Mouse (Mus musculus) liver, embryonic 12.5 days (tissue): ENCODE measurements around the gene Slc25a1. TPM values are rescaled to one million over a fixed set of nuclear protein-coding genes. Genes with fewer than 3 reads are reported as not detected.

Experiments
- ATAC-seq: fragments of 200-750 bp; cut with Nextera tagmentation; 2 replicates; pipeline ENCODE4 v1.8.0; 2017; ENCODE audit warnings: moderate number of reproducible peaks, mild to moderate bottlenecking, moderate library complexity
- H3K27ac ChIP-seq: fragments of 300-500 bp; sonication (generic); 2 replicates; pipeline ENCODE4 v1.5.1; 2016; ENCODE audit warnings: mild to moderate bottlenecking
- H3K27me3 ChIP-seq: fragments of 300-500 bp; sonication (generic); replicated peaks from 2 replicates; pipeline ENCODE4 v1.6.1; 2016; ENCODE audit warnings: mild to moderate bottlenecking, moderate library complexity
- H3K36me3 ChIP-seq: fragments of 300-500 bp; sonication (generic); 2 replicates; pipeline ENCODE4 v1.6.1; 2016; ENCODE audit warnings: mild to moderate bottlenecking, moderate library complexity
- H3K4me1 ChIP-seq: fragments of 300-500 bp; sonication (generic); 2 replicates; pipeline ENCODE4 v1.6.1; 2016
- H3K4me2 ChIP-seq: fragments of 300-500 bp; sonication (generic); 2 replicates; pipeline ENCODE4 v1.6.1; 2016; ENCODE audit warnings: mild to moderate bottlenecking, moderate library complexity
- H3K4me3 ChIP-seq: fragments of 300-500 bp; sonication (generic); 2 replicates; pipeline ENCODE4 v1.5.1; 2016; ENCODE audit warnings: mild to moderate bottlenecking, moderate library complexity
- H3K9ac ChIP-seq: fragments of 300-500 bp; sonication (generic); 2 replicates; pipeline ENCODE4 v1.6.1; 2016; ENCODE audit warnings: mild to moderate bottlenecking, moderate library complexity
- H3K9me3 ChIP-seq: fragments of 300-500 bp; sonication (generic); replicated peaks from 2 replicates; pipeline ENCODE4 v1.6.1; 2016; ENCODE audit warnings: mild to moderate bottlenecking, moderate library complexity
- WGBS: fragments of 180-500 bp; shearing (Covaris S2); methylation state at CpG from one replicate; pipeline ENCODE4 v1.1.7; 2016; ENCODE audit not compliant: insufficient replicate concordance; 5-methylcytosine and 5-hydroxymethylcytosine counted together
- polyA plus RNA-seq: library from polyadenylated mRNA; unstranded; fragments of >200 nt; fragmentation: Nextera tagmentation; extraction: Ambion mirVana; gene quantifications from 2 replicates; pipeline ENCODE4 v1.2.1, GENCODE M21; 2016

Gene Slc25a1
- polyA plus RNA-seq, 1 experiment from 2014 or later = 102 TPM

DNA sequence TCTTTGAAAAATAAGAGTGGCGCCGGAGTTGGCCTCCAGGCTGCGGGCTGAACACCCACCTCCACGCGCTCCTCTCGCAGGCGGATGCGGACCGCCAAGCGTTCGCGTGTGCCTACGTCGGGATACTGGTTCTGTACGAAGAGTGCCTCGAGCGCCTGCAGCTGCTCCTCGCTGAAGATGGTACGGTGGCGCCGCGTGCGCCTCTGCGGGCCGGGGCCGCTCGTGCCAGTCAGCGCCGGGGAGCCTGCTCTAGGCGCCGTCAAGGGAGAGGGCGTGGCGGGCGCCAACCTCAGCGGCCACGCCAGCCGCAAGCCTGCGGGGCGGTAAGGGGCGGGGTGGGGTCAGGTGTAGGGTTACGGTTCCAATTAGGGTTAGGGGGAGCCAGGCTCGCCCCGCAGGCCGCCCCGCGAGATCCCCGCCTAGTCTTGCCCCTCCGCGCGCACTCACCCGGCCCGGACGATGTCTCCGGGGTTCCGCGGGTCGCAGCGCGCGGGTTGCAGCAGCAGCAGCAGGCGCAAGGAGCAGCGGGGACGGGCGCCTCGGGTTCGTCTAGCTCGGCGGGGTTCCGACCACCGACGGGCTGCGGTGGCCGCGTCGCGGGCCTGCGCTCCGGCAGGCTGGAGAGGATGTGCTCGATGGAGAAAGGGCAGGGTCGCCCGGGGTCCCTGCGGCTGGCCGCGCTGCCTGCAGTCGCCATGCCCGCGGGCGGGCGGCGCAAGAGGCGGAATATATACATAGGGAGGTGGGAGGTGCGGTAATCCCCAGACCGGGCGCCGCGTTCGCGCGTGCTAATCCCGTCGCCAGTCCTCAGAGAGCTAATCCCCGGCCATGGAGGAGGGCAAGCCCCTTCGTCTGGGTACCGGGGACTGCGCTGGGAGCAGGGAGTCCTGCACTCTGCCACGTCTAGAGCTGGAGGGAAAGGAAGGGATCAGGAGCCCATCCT, 13.4 kb downstream of the Slc25a1 start, which contains the start of gene Gsc2:
Gene Gsc2, minus strand, starts transcription at position 753 of the 943 bp plus-strand sequence.
- Histone ChIP-seq H3K9ac (peak within 1 kb of the TSS; percentile 45; the same call in 1 of the 2 replicates), H3K27me3 (peaks cover 75% of the 10 kb centered on the region), H3K27ac (no peak within 1 kb of the TSS), H3K9me3 (no peaks in the 10 kb centered on the region), H3K4me3 (peak within 1 kb of the TSS; percentile 50), H3K4me1 (peaks cover 24% of the 10 kb centered on the region), H3K4me2 (peak within 1 kb of the TSS; percentile 72), H3K36me3 (no peaks in the 10 kb centered on the region)
- 2% methylated on average over 103 of the region's 106 CpGs for WGBS
- no peak for ATAC-seq

DNA sequence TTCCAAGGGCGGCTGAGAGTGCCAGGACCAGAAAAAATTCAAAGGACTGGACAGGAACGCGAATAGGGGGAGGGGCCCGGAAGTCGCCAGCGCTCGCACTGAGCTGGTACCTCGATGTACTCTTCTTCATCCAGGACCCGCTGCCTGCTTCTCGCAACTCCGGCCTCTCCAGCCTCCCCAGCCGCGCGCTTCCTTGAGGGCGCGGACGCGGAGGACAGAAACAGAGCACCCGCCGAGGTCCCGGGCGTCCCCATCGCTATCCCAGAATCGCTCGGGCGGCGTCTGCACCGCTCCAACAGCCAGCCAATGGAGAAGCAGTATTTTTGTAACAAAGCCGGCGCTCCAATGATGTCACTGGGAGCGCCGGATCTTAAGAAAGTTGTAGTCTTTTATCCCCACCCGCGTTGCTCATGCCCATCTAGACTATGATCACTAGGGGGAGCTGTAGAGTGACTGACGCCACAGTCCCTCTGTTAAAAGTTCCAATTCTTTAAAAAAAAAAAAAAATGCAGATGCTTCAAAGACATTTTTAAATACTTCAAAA, 16.9 kb downstream of the Slc25a1 start, which contains the start of gene Ess2:
Gene Ess2, minus strand, starts transcription at position 297 of the 544 bp plus-strand sequence.
- peaks cover 46% of the 10 kb centered on the region for H3K27me3 ChIP-seq
- peaks cover 24% of the 10 kb centered on the region for H3K4me1 ChIP-seq
- peak within 1 kb of the TSS; percentile 72 for H3K4me3 ChIP-seq
- H3K27ac ChIP-seq = peak within 1 kb of the TSS; percentile 58
- H3K9me3 ChIP-seq = no peaks in the 10 kb centered on the region
- H3K4me2 ChIP-seq = peak within 1 kb of the TSS; percentile 87
- under 1% methylated on average over 35 of the region's 35 CpGs for WGBS
- peak; percentile 91 for ATAC-seq
- peak within 1 kb of the TSS; percentile 76 for H3K9ac ChIP-seq
- H3K36me3 ChIP-seq = peaks cover 33% of the 10 kb centered on the region

DNA sequence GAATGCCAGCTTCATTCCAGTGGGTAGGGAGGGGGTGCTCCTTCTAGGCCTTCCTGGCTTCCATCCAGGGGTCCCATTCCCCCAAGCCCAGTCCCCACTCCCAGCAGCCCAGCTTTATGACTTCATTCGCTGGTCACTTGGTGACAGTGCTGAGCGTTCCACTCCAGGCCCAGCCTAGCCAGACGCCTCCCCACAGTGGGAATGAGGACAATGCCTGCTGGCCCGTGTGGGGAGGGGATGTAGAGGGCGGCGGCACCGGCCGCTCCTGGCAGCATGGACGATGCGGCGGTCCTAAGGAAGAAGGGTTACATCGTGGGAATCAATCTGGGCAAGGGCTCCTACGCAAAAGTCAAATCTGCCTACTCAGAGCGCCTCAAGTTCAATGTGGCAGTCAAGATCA, 29.6 kb downstream of the Slc25a1 start, which contains the start of the genes Dgcr2 and Tssk2:
Gene Dgcr2, minus strand, starts transcription at position 101 of the 400 bp plus-strand sequence.
Gene Tssk2, plus strand, starts transcription at position 176 of the 400 bp plus-strand sequence.
- Histone ChIP-seq H3K9me3 (no peaks in the 10 kb centered on the region), H3K9ac (no peak within 1 kb of the TSS), H3K4me3 (no peak within 1 kb of the TSS), H3K27me3 (peaks cover 11% of the 10 kb centered on the region; the same call in 1 of the 2 replicates), H3K36me3 (peaks cover 51% of the 10 kb centered on the region), H3K27ac (no peak within 1 kb of the TSS), H3K4me2 (no peak within 1 kb of the TSS), H3K4me1 (no peaks in the 10 kb centered on the region)
- no peak for ATAC-seq
- 82% methylated on average over 14 of the region's 14 CpGs for WGBS

DNA sequence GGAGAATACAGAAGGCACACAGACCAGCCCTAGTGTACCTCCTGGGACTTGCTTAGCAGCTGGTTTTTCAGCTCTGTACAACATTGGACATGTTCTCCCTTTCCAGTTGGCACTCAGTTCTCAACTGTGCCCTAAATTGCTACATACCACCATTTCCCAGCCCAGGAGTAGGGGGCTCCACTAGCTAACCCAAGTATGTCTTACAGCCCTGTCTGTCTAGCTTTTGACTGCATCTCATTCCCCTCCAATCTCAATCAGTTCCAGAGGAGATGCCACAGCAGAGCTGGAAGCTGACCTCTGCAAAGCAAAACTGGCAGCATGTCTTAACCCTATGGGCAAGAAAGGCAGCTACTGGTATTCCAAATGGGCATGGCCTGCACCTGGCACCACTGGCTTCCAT, 31.9 kb downstream of the Slc25a1 start:
- Histone ChIP-seq H3K36me3 (peaks cover 27% of the 10 kb centered on the region), H3K27me3 (peaks cover 11% of the 10 kb centered on the region; the same call in 1 of the 2 replicates), H3K4me2 (no peak overlapping the region), H3K4me3 (no peak overlapping the region), H3K9ac (no peak overlapping the region), H3K27ac (no peak overlapping the region), H3K9me3 (no peaks in the 10 kb centered on the region), H3K4me1 (peaks cover 10% of the 10 kb centered on the region)
- ATAC-seq = no peak

- H3K9me3 ChIP-seq = no peaks in the 10 kb centered on the region
- peaks cover 11% of the 10 kb centered on the region; the same call in 1 of the 2 replicates for H3K27me3 ChIP-seq
- peaks cover 13% of the 10 kb centered on the region for H3K36me3 ChIP-seq
- H3K4me3 ChIP-seq = no peak within 1 kb of the TSS
- WGBS = 64% methylated on average over 2 of the region's 2 CpGs
- ATAC-seq = no peak
- no peak within 1 kb of the TSS for H3K9ac ChIP-seq
- H3K27ac ChIP-seq = no peak within 1 kb of the TSS
- no peak within 1 kb of the TSS for H3K4me2 ChIP-seq
- H3K4me1 ChIP-seq = peaks cover 25% of the 10 kb centered on the region
Observed at GRCm38 (mm10) chr16:17893923-17894322, 34.1 kb downstream of the Slc25a1 start, which contains the start of gene Tssk1. Gene Tssk1 (plus strand): TSS chr16:17894223.

DNA sequence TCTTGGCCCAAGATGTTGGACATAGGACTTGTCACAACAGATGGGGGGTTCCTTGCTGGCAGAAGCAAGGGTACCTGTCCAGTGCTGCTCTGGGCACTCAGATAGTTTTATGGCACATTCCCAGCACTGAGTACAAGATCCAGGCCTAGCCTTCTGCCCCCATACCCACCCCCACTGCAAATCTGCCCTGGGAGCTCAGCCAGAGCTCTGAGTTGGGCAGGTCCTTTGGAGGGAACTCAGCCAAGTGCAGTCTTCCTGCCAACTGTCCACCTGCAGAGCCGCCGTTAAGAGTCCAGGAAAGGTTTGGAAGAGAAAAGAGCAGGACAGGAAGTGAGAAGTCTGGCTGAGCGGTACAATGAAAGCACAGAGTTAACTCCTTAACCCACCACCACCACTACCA, 35.4 kb downstream of the Slc25a1 start:
- no peak for ATAC-seq
- Histone ChIP-seq H3K4me3 (no peak overlapping the region), H3K27ac (no peak overlapping the region), H3K9ac (no peak overlapping the region), H3K4me2 (no peak overlapping the region), H3K4me1 (peaks cover 25% of the 10 kb centered on the region), H3K27me3 (peaks cover 11% of the 10 kb centered on the region; the same call in 1 of the 2 replicates), H3K9me3 (no peaks in the 10 kb centered on the region), H3K36me3 (peaks cover 7% of the 10 kb centered on the region; the same call in 1 of the 2 replicates)
- 58% methylated on average over 3 of the region's 3 CpGs for WGBS

DNA sequence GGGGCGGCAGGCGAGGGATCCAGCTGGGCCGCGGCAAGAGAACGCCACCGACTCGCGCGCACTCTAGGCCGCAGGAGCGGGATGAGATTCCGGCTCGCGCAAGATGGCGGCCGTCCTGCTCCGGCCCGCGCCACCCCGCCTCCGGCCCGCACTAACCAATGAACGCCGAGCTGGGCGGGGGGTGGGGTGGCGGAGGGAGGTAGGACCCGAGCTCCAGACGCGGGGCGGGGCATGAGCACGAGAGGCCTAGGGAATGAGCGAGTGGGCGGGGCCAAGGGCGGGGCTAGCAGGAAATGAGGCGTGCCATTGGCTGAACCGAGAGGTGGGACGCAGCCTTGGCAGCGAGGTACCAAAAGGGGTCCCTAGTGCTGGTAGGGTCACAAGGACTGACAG, 36.5 kb downstream of the Slc25a1 start, which contains the start of gene Gm20518:
Gene Gm20518, minus strand, starts transcription at position 105 of the 393 bp plus-strand sequence.
- H3K36me3 ChIP-seq = peaks cover 7% of the 10 kb centered on the region; the same call in 1 of the 2 replicates
- H3K27ac ChIP-seq = peak within 1 kb of the TSS; percentile 91
- H3K4me1 ChIP-seq = peaks cover 25% of the 10 kb centered on the region
- peak; percentile 97 for ATAC-seq
- WGBS = under 1% methylated on average over 37 of the region's 38 CpGs
- peaks cover 11% of the 10 kb centered on the region; the same call in 1 of the 2 replicates for H3K27me3 ChIP-seq
- peak within 1 kb of the TSS; percentile 98 for H3K9ac ChIP-seq
- peak within 1 kb of the TSS; percentile 93 for H3K4me3 ChIP-seq
- H3K4me2 ChIP-seq = peak within 1 kb of the TSS; percentile 81
- no peaks in the 10 kb centered on the region for H3K9me3 ChIP-seq

DNA sequence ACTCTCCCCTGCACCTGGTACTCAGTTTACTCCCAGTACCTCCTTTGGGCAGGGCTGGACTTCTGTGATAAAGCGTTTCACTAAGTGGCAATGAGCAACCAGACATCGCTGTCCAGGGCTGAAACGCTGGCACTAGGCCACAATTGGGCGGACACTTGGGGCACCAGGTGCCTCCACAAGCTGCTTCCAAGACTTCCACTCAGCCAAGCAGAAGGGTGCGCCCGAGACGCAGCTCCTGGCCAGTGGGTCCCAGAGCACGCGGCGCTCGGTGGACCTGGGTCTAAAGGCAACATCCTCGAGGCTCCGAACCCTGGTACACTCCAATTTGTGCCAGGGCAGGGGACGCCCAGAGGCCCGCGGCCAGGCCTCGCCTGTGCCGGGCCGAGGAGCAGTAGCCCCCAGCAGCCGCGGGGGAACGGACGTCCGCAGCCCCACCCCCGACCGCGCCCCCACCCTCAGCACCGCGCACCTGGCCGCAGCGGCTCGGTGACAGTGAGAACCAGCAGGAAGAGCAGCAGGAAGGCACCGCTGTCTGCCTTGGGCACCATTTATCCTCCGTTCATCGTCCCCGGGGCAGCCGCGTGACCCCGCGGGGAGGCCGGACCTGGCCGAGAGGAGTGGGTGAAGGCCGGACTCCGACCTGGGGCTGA, 37.0 kb downstream of the Slc25a1 start:
- Histone ChIP-seq H3K9ac (peak overlapping the region; percentile 98), H3K9me3 (no peaks in the 10 kb centered on the region), H3K4me3 (peak overlapping the region; percentile 93), H3K27me3 (peaks cover 7% of the 10 kb centered on the region; the same call in 1 of the 2 replicates), H3K27ac (peak overlapping the region; percentile 91), H3K4me1 (peaks cover 25% of the 10 kb centered on the region), H3K4me2 (peak overlapping the region; percentile 81), H3K36me3 (peaks cover 7% of the 10 kb centered on the region; the same call in 1 of the 2 replicates)
- peak; percentile 73 for ATAC-seq
- WGBS = under 1% methylated on average over 44 of the region's 44 CpGs

DNA sequence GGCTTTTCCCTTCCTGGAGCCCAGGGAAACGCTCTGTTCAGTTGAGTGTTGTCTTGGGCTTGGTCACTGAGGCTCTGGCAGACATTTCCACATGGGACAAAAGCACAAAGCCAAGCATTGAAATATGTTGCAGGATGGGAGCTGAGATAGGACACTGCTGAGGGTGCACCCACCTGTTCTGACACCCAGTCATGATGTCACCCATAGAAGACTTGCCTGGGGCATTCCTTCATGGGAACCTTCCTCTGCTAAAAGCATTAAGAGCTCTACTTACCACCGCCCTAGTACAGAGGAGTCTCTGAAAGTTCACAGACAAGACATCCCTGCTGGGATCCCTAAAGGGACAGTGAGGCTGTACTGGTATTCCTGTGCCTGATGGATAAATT, 37.7 kb downstream of the Slc25a1 start:
- peaks cover 5% of the 10 kb centered on the region; the same call in 1 of the 2 replicates for H3K27me3 ChIP-seq
- H3K9me3 ChIP-seq = no peaks in the 10 kb centered on the region
- H3K9ac ChIP-seq = peak overlapping the region; percentile 98
- H3K4me3 ChIP-seq = peak overlapping the region; percentile 93
- peak overlapping the region; percentile 81 for H3K4me2 ChIP-seq
- peak overlapping the region; percentile 91 for H3K27ac ChIP-seq
- H3K36me3 ChIP-seq = peaks cover 7% of the 10 kb centered on the region; the same call in 1 of the 2 replicates
- no peak for ATAC-seq
- H3K4me1 ChIP-seq = peaks cover 32% of the 10 kb centered on the region
- WGBS = 60% methylated on average over 2 of the region's 2 CpGs

DNA sequence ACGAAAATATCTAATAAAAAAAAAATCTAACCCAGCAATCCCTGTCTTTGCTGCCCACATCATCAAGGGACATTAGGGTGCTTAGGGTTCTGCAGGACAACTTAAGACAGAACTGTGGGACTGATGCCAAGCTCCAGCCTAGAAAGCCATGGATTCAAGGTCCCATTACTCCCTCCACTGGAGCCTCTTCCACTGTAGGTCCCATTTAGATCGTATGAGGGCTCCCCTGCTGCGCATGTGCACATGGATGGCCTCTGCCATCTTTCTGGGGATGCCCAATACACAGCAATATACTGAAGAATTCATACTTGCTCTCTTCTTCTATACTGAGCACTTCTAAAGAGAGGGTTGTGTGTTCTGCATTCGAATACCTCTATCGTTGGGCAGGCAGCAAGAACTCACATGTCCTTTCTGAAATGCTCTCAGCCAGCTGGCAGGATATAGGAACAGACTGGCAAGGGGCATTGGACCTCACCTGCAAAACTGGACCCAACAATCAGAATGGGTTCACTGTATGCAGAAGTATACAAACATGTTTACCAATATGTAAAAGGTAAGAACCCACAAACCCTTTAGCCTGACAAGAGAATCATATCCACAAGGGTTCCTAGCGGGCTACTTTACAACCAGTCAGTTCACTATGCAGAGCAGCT, 38.2 kb downstream of the Slc25a1 start:
- Histone ChIP-seq H3K27me3 (peaks cover 5% of the 10 kb centered on the region; the same call in 1 of the 2 replicates), H3K4me2 (peak overlapping the region; percentile 81), H3K9ac (peak overlapping the region; percentile 98; the same call in 1 of the 2 replicates), H3K4me3 (peak overlapping the region; percentile 93), H3K4me1 (peaks cover 35% of the 10 kb centered on the region), H3K27ac (no peak overlapping the region), H3K36me3 (peaks cover 7% of the 10 kb centered on the region; the same call in 1 of the 2 replicates), H3K9me3 (no peaks in the 10 kb centered on the region)
- no peak for ATAC-seq
- 79% methylated on average over 6 of the region's 6 CpGs for WGBS

DNA sequence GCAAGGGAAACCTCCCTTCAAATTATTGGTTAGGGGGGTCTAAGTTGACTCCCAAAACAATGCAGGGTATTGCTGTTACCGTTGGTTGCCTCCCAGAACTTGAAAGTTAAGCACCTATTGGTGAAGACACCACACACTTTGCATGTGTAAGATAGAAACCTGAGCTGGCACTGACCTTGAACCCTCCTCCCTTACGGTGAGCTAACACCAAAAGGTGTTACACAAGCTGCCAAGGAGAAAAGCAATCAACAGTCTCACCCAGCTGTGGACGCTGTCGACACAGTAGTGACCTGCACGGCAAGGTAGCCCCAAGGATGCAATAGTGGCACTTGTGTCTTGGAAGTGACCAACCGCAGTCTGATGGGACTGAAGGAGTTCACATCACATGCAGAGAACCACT, 43.9 kb downstream of the Slc25a1 start:
- Histone ChIP-seq H3K27me3 (no peaks in the 10 kb centered on the region), H3K9me3 (no peaks in the 10 kb centered on the region), H3K9ac (no peak overlapping the region), H3K36me3 (peaks cover 23% of the 10 kb centered on the region), H3K4me3 (no peak overlapping the region), H3K27ac (no peak overlapping the region), H3K4me1 (peaks cover 25% of the 10 kb centered on the region), H3K4me2 (no peak overlapping the region)
- 70% methylated on average over 6 of the region's 6 CpGs for WGBS
- no peak for ATAC-seq
